In the genomic region with DNA sequence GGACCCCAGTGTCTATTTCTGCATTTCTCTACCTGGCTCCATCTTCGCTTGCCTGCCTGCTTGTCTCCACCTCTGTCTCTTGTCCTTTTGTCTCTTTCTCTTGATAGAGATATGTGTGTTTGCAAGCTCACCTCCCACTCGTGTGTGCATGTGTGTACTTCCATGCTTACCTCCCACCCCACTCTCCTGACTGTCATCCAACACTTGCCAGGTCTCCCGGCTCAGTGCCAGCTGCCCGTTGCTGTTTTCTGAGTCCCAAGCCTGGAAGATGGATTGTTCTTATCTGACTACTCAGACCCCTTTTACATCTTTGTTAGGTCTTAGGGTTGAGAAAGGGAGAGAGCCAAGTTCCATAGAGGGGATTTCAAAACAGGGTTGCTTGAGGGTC, we compare ENCODE assay signal across 8 mouse cellular contexts. TPM values are rescaled to one million over a fixed set of nuclear protein-coding genes. Genes with fewer than 3 reads are reported as not detected.
DNase-seq lines count a peak whose midpoint lies in the region; ATAC-seq and TF ChIP-seq lines count a peak whose summit lies in the region.

No protein-coding gene starts in this region.

- TF ChIP-seq EP300 in heart, postnatal 0 days (IDR thresholded peaks at IDR 0.05; ENCODE audit: low read depth) = no peak

- peak overlapping the region; percentile 96 for H3K9ac ChIP-seq in heart, postnatal 0 days (replicated peaks; ENCODE audit: low read depth, low read length)
- peak overlapping the region; percentile 96 for H3K9ac ChIP-seq in midbrain, embryonic 14.5 days (replicated peaks; ENCODE audit: low read length)

- H3K27me3 ChIP-seq in testis, adult 2 months (ENCODE audit: control insufficient read depth, insufficient read depth, low read length) = no peaks in the 10 kb centered on the region
- H3K27me3 ChIP-seq in heart, postnatal 0 days (ENCODE audit: control insufficient read depth, insufficient read depth, low read length) = no peaks in the 10 kb centered on the region
- no peaks in the 10 kb centered on the region for H3K27me3 ChIP-seq in midbrain, embryonic 14.5 days (ENCODE audit: control insufficient read depth, insufficient read depth, low read length)

- H3K9me3 ChIP-seq in heart, postnatal 0 days (replicated peaks; ENCODE audit: control insufficient read depth, low read length) = no peaks in the 10 kb centered on the region
- no peaks in the 10 kb centered on the region for H3K9me3 ChIP-seq in midbrain, embryonic 14.5 days (ENCODE audit: control insufficient read depth, low read length)

- no peak for ATAC-seq in heart, postnatal 0 days (ENCODE audit: insufficient read depth, low read depth)
- ATAC-seq in midbrain, embryonic 14.5 days (ENCODE audit: low FRiP score, low TSS enrichment) = no peak

- TF ChIP-seq CTCF in testis, adult 2 months (IDR thresholded peaks at IDR 0.05; ENCODE audit: control insufficient read depth, insufficient read depth, insufficient replicate concordance, low read depth, low read length) = no peak
- no peak for TF ChIP-seq CTCF in heart, postnatal 0 days (IDR thresholded peaks at IDR 0.05; ENCODE audit: low read depth)

- TF ChIP-seq POLR2A in testis, adult 2 months (IDR thresholded peaks at IDR 0.05; ENCODE audit: control insufficient read depth, low read depth, low read length) = no peak

- intact Hi-C loops in left cerebral cortex, postnatal 25 days (cut with DNase I) = no loop called here

- H3K4me3 ChIP-seq in testis, adult 2 months (ENCODE audit: control insufficient read depth, low read depth, low read length) = peak overlapping the region; percentile 98
- peak overlapping the region; percentile 95 for H3K4me3 ChIP-seq in heart, postnatal 0 days (ENCODE audit: low read depth, low read length)
- H3K4me3 ChIP-seq in midbrain, embryonic 14.5 days (replicated peaks; ENCODE audit: low read depth, low read length) = peak overlapping the region; percentile 97

- H3K4me2 ChIP-seq in heart, postnatal 0 days (ENCODE audit: low read depth, low read length) = peak overlapping the region; percentile 96
- H3K4me2 ChIP-seq in midbrain, embryonic 14.5 days (ENCODE audit: low read length) = peak overlapping the region; percentile 79

- WGBS in heart, postnatal 0 days = 3% methylated on average over 4 of the region's 4 CpGs
- WGBS in midbrain, embryonic 14.5 days = 32% methylated on average over 4 of the region's 4 CpGs

- peaks cover 13% of the 10 kb centered on the region for H3K4me1 ChIP-seq in testis, adult 2 months (ENCODE audit: control insufficient read depth, insufficient read depth, low read length)
- H3K4me1 ChIP-seq in heart, postnatal 0 days (ENCODE audit: control insufficient read depth, insufficient read depth) = peaks cover 27% of the 10 kb centered on the region
- H3K4me1 ChIP-seq in midbrain, embryonic 14.5 days (ENCODE audit: control insufficient read depth, insufficient read depth, low read length) = peaks cover 24% of the 10 kb centered on the region

- no peak overlapping the region for H3K27ac ChIP-seq in testis, adult 2 months (ENCODE audit: control insufficient read depth, insufficient read depth, low read depth, low read length)
- peak overlapping the region; percentile 96 for H3K27ac ChIP-seq in heart, postnatal 0 days (ENCODE audit: low read depth)
- no peak overlapping the region; the same call in 1 of the 2 replicates for H3K27ac ChIP-seq in midbrain, embryonic 14.5 days (replicated peaks; ENCODE audit: low read depth, low read length)

- DNase-seq in testis, postnatal 14 days (ENCODE audit: low spot score) = no peak
- DNase-seq in cerebellum, adult 9-11 months = peak; percentile 63
- DNase-seq in heart, postnatal 0 days (ENCODE audit: low spot score) = no peak
- DNase-seq in left cerebral cortex, postnatal 25 days (ENCODE audit: low spot score in 2 of 2) = peak; percentile 13 to 30
- peak; percentile 19 for DNase-seq in midbrain, embryonic 14.5 days
- DNase-seq in B cell, adult 2 months = no peak
- no peak for DNase-seq in gastrocnemius, adult 18-20 months (ENCODE audit: low spot score)

- H3K36me3 ChIP-seq in testis, adult 2 months (ENCODE audit: control insufficient read depth, insufficient read depth, low read length) = no peaks in the 10 kb centered on the region
- no peaks in the 10 kb centered on the region for H3K36me3 ChIP-seq in heart, postnatal 0 days (replicated peaks; ENCODE audit: control insufficient read depth, insufficient read depth, low read length)
- H3K36me3 ChIP-seq in midbrain, embryonic 14.5 days (ENCODE audit: control insufficient read depth, insufficient read depth, low read length) = no peaks in the 10 kb centered on the region

RNA-seq across cellular contexts. Expression of a gene that starts 1.6 kb away (rescaled TPM):
- polyA plus RNA-seq in testis, adult 2 months (2012; rRNA removed) = 3.5 and 4.9 TPM in 2 replicates
- total RNA-seq in heart, postnatal 0 days (2014; rRNA removed; ENCODE audit: low replicate concordance) = 19.7 and 25.8 TPM in 2 replicates
- 14.4 and 17.2 TPM in 2 replicates for polyA plus RNA-seq in heart, postnatal 0 days (2015; fragmentation: Nextera tagmentation; extraction: Ambion mirVana)
- 10 to 100 TPM; 29.5 to 32.9 TPM for total RNA-seq in left cerebral cortex, postnatal 25 days (2021)
- 13.4 and 13.7 TPM in 2 replicates for polyA plus RNA-seq in midbrain, embryonic 14.5 days (2014; fragmentation: Nextera tagmentation; extraction: Ambion mirVana)
- 10 to 100 TPM; 17.7 to 20.3 TPM for total RNA-seq in gastrocnemius, adult 18-20 months (2021)

RNA-seq across cellular contexts. Expression of a gene that starts 42.6 kb away (rescaled TPM):
- polyA plus RNA-seq in testis, adult 2 months (2012; rRNA removed) = 1.1 and 1.8 TPM in 2 replicates
- total RNA-seq in heart, postnatal 0 days (2014; rRNA removed; ENCODE audit: low replicate concordance) = 8.2 and 24.2 TPM in 2 replicates
- 10.3 and 10.5 TPM in 2 replicates for polyA plus RNA-seq in heart, postnatal 0 days (2015; fragmentation: Nextera tagmentation; extraction: Ambion mirVana)
- 10 to 100 TPM; 16.5 to 17.6 TPM for total RNA-seq in left cerebral cortex, postnatal 25 days (2021)
- 51.0 and 67.5 TPM in 2 replicates for polyA plus RNA-seq in midbrain, embryonic 14.5 days (2014; fragmentation: Nextera tagmentation; extraction: Ambion mirVana)
- 1 to 10 TPM; 1.3 TPM for total RNA-seq in gastrocnemius, adult 18-20 months (2021)

RNA-seq across cellular contexts. Expression of a gene that starts 46.2 kb away (rescaled TPM):
- 30.0 and 31.3 TPM in 2 replicates for polyA plus RNA-seq in testis, adult 2 months (2012; rRNA removed)
- total RNA-seq in heart, postnatal 0 days (2014; rRNA removed; ENCODE audit: low replicate concordance) = 68.2 and 83.1 TPM in 2 replicates
- 112 and 125 TPM in 2 replicates for polyA plus RNA-seq in heart, postnatal 0 days (2015; fragmentation: Nextera tagmentation; extraction: Ambion mirVana)
- total RNA-seq in left cerebral cortex, postnatal 25 days (2021) = 100 to 1,000 TPM; 100 to 109 TPM
- 63.6 and 82.7 TPM in 2 replicates for polyA plus RNA-seq in midbrain, embryonic 14.5 days (2014; fragmentation: Nextera tagmentation; extraction: Ambion mirVana)
- total RNA-seq in gastrocnemius, adult 18-20 months (2021) = 100 to 1,000 TPM; 142 to 143 TPM

Comparison
In these comparisons a context has a peak if more than half of its experiments do, and no peak if none do; other contexts are left out.
1. DNase-seq: peak in cerebellum, adult 9-11 months (single experiment), left cerebral cortex, postnatal 25 days (2 of 2) and midbrain, embryonic 14.5 days (single experiment); none in testis, postnatal 14 days (single experiment), heart, postnatal 0 days (single experiment), B cell, adult 2 months (0 of 2) and gastrocnemius, adult 18-20 months (single experiment).
2. Peak in every context shown above with its lines, with median percentiles within 50 percentile points of each other: H3K4me3 ChIP-seq.